ENCODE assay signal across 9 mouse cellular contexts in genomic region chr4:137278144-137279040, GRCm38 (mm10). TPM values are rescaled to one million over a fixed set of nuclear protein-coding genes. Genes with fewer than 3 reads are reported as not detected.
DNase-seq lines count a peak whose midpoint lies in the region; ATAC-seq and TF ChIP-seq lines count a peak whose summit lies in the region.
"Had no signal": no experiment of that assay in that cellular context is flagged by ENCODE, and none has a peak within 500 bp of the region (broad histone marks: within the 10 kb centered on the region; RNA-seq: fewer than 3 reads in every experiment).

No protein-coding gene starts in this region.

- no peak overlapping the region for H3K27ac ChIP-seq in heart, adult 2 months
- no peak overlapping the region for H3K27ac ChIP-seq in ES-Bruce4 (ENCODE audit: insufficient read depth, low read length)
- peak overlapping the region; percentile 85 for H3K27ac ChIP-seq in hindbrain, embryonic 10.5 days

- no peak for TF ChIP-seq POLR2A in heart, adult 2 months (IDR thresholded peaks at IDR 0.05; ENCODE audit: insufficient read depth, low read depth, low read length)
- no peak for TF ChIP-seq POLR2A in ES-Bruce4 (IDR thresholded peaks at IDR 0.05; ENCODE audit: insufficient read depth, low read length)

- H3K36me3 ChIP-seq in heart, adult 2 months (ENCODE audit: control insufficient read depth, insufficient read depth, low read length), result no peaks in the 10 kb centered on the region
- no peaks in the 10 kb centered on the region for H3K36me3 ChIP-seq in ES-Bruce4 (ENCODE audit: control insufficient read depth, insufficient read depth, low read length, poor library complexity, severe bottlenecking)
- H3K36me3 ChIP-seq in hindbrain, embryonic 10.5 days, result no peaks in the 10 kb centered on the region

- H3K79me2 ChIP-seq in heart, adult 2 months (replicated peaks; ENCODE audit: control insufficient read depth, insufficient read depth, low read length), result no peaks in the 10 kb centered on the region

- intact Hi-C loops in heart, adult 2 months (cut with DNase I), result no loop called here
- intact Hi-C loops in heart, postnatal 25 days (cut with DNase I), result no loop called here

- H3K4me1 ChIP-seq in heart, adult 2 months (ENCODE audit: control insufficient read depth, insufficient read depth, low read length), result peaks cover 1% of the 10 kb centered on the region; the same call in 1 of the 2 replicates
- peaks cover 6% of the 10 kb centered on the region for H3K4me1 ChIP-seq in ES-Bruce4 (ENCODE audit: control insufficient read depth, insufficient read depth, low read length)
- H3K4me1 ChIP-seq in hindbrain, embryonic 10.5 days (replicated peaks), result peaks cover 62% of the 10 kb centered on the region

- peak overlapping the region; percentile 38 for H3K4me3 ChIP-seq in heart, adult 2 months
- H3K4me3 ChIP-seq in ES-Bruce4 (ENCODE audit: low read depth, low read length), result peak overlapping the region; percentile 56
- H3K4me3 ChIP-seq in hindbrain, embryonic 10.5 days, result peak overlapping the region; percentile 65
- H3K4me3 ChIP-seq: erythroblast, embryonic 14.5 days had no signal

- peaks cover 8% of the 10 kb centered on the region for H3K27me3 ChIP-seq in heart, adult 2 months (ENCODE audit: control insufficient read depth, insufficient read depth, low read length)
- H3K27me3 ChIP-seq in ES-Bruce4 (ENCODE audit: control insufficient read depth, insufficient read depth, low read length, poor library complexity, severe bottlenecking), result peaks cover 12% of the 10 kb centered on the region
- peaks cover 99% of the 10 kb centered on the region for H3K27me3 ChIP-seq in hindbrain, embryonic 10.5 days (ENCODE audit: insufficient read depth, poor library complexity, severe bottlenecking)

- no peak for TF ChIP-seq CTCF in heart, adult 2 months (IDR thresholded peaks at IDR 0.05)
- no peak for TF ChIP-seq CTCF in ES-Bruce4 (IDR thresholded peaks at IDR 0.05; ENCODE audit: low read depth, low read length)

- no peak for DNase-seq in heart, adult 2 months
- DNase-seq in heart, postnatal 25 days (ENCODE audit: low spot score), result no peak
- peak; percentile 54 for DNase-seq in hindbrain, embryonic 10.5 days (ENCODE audit: low spot score)
- peak; percentile 64 for DNase-seq in lung, postnatal 10 days
- DNase-seq in gastrocnemius, adult 18-20 months (ENCODE audit: low spot score), result no peak
- no peak for DNase-seq in spleen, adult 18-20 months

- no peak overlapping the region for H3K9ac ChIP-seq in heart, adult 2 months (ENCODE audit: low read depth, low read length)
- peak overlapping the region; percentile 77 for H3K9ac ChIP-seq in ES-Bruce4 (ENCODE audit: low read depth, poor library complexity, severe bottlenecking)

- WGBS in heart, adult 2 months, result 6% methylated on average over 22 of the region's 22 CpGs
- 1% methylated on average over 22 of the region's 22 CpGs for WGBS in hindbrain, embryonic 10.5 days

- no peak for TF ChIP-seq EP300 in heart, adult 2 months (IDR thresholded peaks at IDR 0.05; ENCODE audit: insufficient read depth, low read depth, low read length)
- no peak for TF ChIP-seq EP300 in ES-Bruce4 (IDR thresholded peaks at IDR 0.05; ENCODE audit: insufficient read depth, low read depth, low read length)

- ATAC-seq in activated CD4-positive, CD25-positive, alpha-beta regulatory T cell, adult 4 months, result no peak

- H3K9me3 ChIP-seq in ES-Bruce4 (replicated peaks; ENCODE audit: control insufficient read depth, insufficient read depth, low read length, poor library complexity, severe bottlenecking), result no peaks in the 10 kb centered on the region
- no peaks in the 10 kb centered on the region for H3K9me3 ChIP-seq in hindbrain, embryonic 10.5 days

RNA-seq across cellular contexts. Expression of gene Wnt4, which starts 1.1 kb away (rescaled TPM):
- under 1 TPM; 0.23 to 0.25 TPM for total RNA-seq in heart, adult 2 months (2021)
- 0.26 and 0.47 TPM in 2 replicates for polyA plus RNA-seq in heart, adult 2 months (2012; rRNA removed)
- total RNA-seq in heart, postnatal 25 days (2021), result under 1 TPM; 0.22 to 0.26 TPM
- polyA plus RNA-seq in ES-Bruce4 (2011; ENCODE audit: insufficient read depth, insufficient read length, low read depth, missing spikeins), result 4.1 and 4.3 TPM in 2 replicates
- polyA plus RNA-seq in hindbrain, embryonic 10.5 days (2016; fragmentation: Nextera tagmentation; extraction: Ambion mirVana), result 1.2 and 1.4 TPM in 2 replicates
- polyA plus RNA-seq in activated CD4-positive, CD25-positive, alpha-beta regulatory T cell, adult 4 months (2017; shearing (Covaris generic)), result under 1 TPM in 1 of 2 experiments, not detected in 1; 0.32 TPM
- total RNA-seq in gastrocnemius, adult 18-20 months (2021), result 10 to 100 TPM; 11.3 to 12.9 TPM

Comparison
In these comparisons a context has a peak if more than half of its experiments do, and no peak if none do; other contexts are left out.
1. DNase-seq: peak in hindbrain, embryonic 10.5 days (single experiment) and lung, postnatal 10 days (single experiment); none in heart, adult 2 months (0 of 2), heart, postnatal 25 days (single experiment), gastrocnemius, adult 18-20 months (single experiment) and spleen, adult 18-20 months (0 of 2).
2. Peak in every context shown above with its lines, with median percentiles within 50 percentile points of each other: H3K4me3 ChIP-seq.